Mouse (Mus musculus) spleen, adult 2 months (tissue): Measurements from ENCODE around the gene Arid1b.

Source experiments
- CTCF ChIP-seq: fragments of 200-500 bp; IDR thresholded peaks from 2 replicates; pipeline ENCODE4 v1.5.1; 2011; ENCODE audit warnings: mild to moderate bottlenecking, inconsistent platforms; ENCODE audit not compliant: insufficient read depth, insufficient read length, insufficient replicate concordance; ENCODE audit errors: extremely low read depth
- POLR2A ChIP-seq: fragments of 200-500 bp; IDR thresholded peaks from 2 replicates; pipeline ENCODE4 v1.6.1; 2011; ENCODE audit warnings: low read depth, low read length, inconsistent platforms

DNA sequence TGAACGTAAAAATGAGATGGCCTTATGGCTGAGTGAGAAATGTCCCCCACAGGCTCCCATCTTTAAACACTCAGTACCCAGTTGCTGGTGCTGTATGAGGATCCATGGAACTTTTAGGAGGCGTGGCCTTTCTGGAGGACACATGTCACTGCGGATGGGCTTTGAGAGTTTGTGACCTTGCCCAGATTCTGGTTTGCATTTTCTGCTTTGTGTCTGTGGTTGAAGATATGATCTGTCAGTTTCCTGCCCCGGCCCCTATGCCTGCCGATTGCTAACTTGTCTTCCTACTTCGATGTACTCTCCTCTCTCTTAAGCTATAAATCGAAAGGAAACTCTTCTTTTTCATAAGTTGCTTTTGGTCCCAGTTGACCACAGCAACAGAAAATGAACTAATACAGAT, 14.0 kb upstream of the Arid1b start:
- TF ChIP-seq CTCF, result no peak
- TF ChIP-seq POLR2A, result no peak
